Mouse (Mus musculus) lung, adult 2 months (tissue): Measurements from ENCODE around the gene Mast4. TPM values are rescaled to one million over a fixed set of nuclear protein-coding genes. Genes with fewer than 3 reads are reported as not detected.

Experiments used
- DNase-seq: peaks from one replicate; pipeline ENCODE4 v3.0.0; 2022
- H3K4me1 ChIP-seq: fragments of 200-500 bp; 2 replicates; pipeline ENCODE4 v1.6.1; 2011; ENCODE audit warnings: low read length; ENCODE audit not compliant: control insufficient read depth, insufficient read depth
- H3K4me3 ChIP-seq: fragments of 200-500 bp; replicated peaks from 2 replicates; pipeline ENCODE3; 2011; ENCODE audit warnings: low read depth, mild to moderate bottlenecking, control low read depth, low read length; ENCODE audit errors: extremely low read depth
- CTCF ChIP-seq: fragments of 200-500 bp; IDR thresholded peaks from 2 replicates; pipeline ENCODE4 v1.5.1; 2011; ENCODE audit warnings: mild to moderate bottlenecking, low read length, control low read depth; ENCODE audit not compliant: insufficient read depth
- POLR2A ChIP-seq: fragments of 200-500 bp; IDR thresholded peaks from 2 replicates; pipeline ENCODE4 v1.6.1; 2011; ENCODE audit warnings: low read depth, mild to moderate bottlenecking, control low read depth, low read length, borderline replicate concordance; ENCODE audit errors: extremely low read depth
- WGBS: fragments of 180-500 bp; shearing (Covaris S2); methylation state at CpG from one replicate; pipeline ENCODE4 v1.1.7; 2018; 5-methylcytosine and 5-hydroxymethylcytosine counted together
- polyA plus RNA-seq: library from polyadenylated mRNA; depleted of rRNA; stranded (reverse); fragments of >200 nt; gene quantifications from 2 replicates; pipeline ENCODE4 v1.2.3, GENCODE M21; 2012

Gene Mast4
- polyA plus RNA-seq, 1 experiment: 14.9 TPM

DNA sequence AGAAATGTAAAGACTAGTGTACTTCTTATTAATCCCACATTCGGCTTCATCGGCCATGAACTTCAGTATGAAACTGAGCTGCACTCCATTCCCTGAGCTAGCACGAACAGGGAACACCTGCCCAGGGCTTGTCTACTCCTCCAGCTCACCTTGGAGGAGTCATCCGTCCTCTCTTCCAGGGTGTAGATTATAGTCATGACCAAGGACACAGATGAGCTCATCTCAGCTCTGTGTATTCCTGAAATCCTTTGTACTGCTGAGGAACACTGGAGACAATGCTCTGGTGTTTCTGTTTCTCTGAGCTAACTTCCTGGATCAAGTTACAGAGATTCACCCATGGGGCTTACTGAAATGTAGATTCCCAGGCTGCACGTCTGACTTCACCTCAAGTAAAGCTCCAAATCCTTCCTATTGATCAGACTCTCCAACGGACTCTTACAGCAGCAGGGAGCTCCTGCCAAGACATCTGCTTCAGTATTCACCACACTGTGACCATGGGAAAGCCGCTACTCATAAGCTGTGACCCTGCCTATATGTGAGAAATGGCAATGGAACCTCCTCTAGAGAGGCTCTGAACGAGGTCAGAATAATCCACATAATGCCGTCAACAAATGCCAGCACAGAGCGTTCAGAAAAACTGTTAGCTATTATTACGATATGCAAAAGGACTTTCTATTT lies 108.9 kb downstream of the Mast4 start:
- 59% methylated on average over 11 of the region's 11 CpGs for WGBS
- TF ChIP-seq POLR2A (no peak), CTCF (no peak)
- DNase-seq: no peak
- Histone ChIP-seq H3K4me1 (no peaks in the 10 kb centered on the region; the same call in 1 of the 2 replicates), H3K4me3 (no peak overlapping the region)

DNA sequence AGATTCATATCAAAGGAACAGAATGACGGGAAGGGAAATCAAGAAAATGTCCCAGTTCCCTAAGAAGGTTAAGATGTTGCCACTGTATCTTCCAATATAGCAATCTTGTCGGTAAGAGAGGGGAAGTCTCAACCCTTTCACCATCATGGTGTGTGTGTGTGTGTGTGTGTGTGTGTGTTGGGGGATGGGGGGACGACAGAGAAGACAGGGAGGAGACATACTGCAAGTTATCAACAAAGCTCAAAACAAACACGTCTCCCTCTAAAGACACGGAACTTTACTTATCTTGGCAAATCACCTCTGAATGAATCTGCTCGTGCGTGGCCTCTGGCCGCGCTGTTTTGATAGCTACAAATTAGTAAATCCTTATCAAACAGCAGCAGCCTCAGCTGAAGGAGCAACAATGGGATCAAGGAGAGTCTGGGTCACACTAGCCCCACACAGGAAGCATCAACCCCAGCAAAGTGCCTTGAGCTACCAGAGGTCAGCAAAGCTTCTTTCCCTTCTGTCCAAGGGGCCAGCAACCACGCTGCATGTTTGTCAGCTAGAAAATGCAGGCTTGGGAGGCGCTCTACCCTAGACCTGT lies 113.7 kb downstream of the Mast4 start:
- WGBS: 33% methylated on average over 11 of the region's 11 CpGs

DNA sequence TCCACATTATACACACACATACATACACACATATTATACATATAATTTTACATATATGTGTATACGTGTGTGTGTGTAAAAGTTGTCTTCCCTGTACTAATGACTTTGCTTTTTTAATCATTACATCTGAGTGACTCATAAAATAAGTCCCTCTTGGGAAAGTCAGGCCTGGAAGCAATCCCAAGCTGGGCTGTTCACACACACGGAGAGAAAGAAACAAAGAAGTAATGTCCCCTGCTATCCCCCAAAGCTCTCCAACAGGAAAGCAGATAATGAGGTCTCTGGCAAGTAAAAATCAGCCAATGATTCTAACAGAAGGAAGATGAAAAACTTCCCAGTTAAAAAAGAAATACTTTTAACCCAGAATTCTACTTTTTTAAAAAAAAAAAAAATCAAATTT lies 114.3 kb downstream of the Mast4 start:
- WGBS: 52% methylated on average over 2 of the region's 2 CpGs
- Histone ChIP-seq H3K4me3 (no peak overlapping the region), H3K4me1 (no peaks in the 10 kb centered on the region)
- no peak for TF ChIP-seq CTCF
- TF ChIP-seq POLR2A: no peak
- no peak for DNase-seq

More for the DNA sequence above, 113.7 kb downstream of the Mast4 start:
- no peaks in the 10 kb centered on the region; the same call in 1 of the 2 replicates for H3K4me1 ChIP-seq
- no peak overlapping the region for H3K4me3 ChIP-seq
- TF ChIP-seq POLR2A (no peak), CTCF (no peak)
- no peak for DNase-seq

DNA sequence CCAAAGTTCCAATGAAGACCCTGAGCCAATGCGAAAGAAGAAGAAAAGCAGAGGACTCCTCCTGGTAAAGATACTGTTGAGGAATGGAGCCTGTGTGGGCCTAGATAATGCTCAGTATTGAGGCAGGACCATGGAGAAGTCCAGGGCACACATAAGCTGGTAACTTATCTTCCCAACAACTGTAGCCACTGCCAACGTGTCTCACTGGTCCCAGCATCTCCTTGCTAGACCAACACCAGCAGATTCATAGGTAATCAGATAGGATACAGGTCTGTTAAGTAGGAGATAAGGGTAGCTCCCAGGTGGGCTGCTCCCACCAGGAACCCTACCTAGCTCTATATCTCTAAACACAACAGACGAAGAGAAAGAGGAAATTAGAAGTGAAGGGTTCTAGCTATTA lies 116.8 kb downstream of the Mast4 start:
- H3K4me1 ChIP-seq: no peaks in the 10 kb centered on the region
- WGBS: 74% methylated on average over 3 of the region's 3 CpGs
- TF ChIP-seq CTCF (no peak), POLR2A (no peak)
- no peak for DNase-seq
- H3K4me3 ChIP-seq: no peak overlapping the region

DNA sequence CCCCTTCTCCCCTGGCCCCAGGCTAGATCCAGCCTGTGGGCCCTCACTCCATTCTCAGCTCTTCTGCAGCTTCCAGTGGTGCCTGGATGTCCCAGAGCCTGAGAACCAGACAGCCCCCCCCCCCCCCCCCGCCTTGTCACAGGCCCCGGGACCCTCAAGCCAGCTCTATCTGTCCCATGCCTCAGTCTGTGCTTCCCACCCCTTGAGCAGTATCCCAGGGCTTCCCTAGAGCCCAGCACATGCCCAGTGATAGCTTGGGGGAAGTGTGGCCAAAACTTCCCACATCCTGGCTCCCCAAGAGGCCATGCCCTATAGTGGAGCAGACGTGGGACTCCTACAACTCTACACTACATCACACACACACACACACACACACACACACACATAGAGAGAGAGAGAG lies 119.8 kb downstream of the Mast4 start:
- WGBS: 82% methylated on average over 3 of the region's 3 CpGs
- TF ChIP-seq POLR2A (no peak), CTCF (no peak)
- no peak overlapping the region for H3K4me3 ChIP-seq
- DNase-seq: no peak
- no peaks in the 10 kb centered on the region; the same call in 1 of the 2 replicates for H3K4me1 ChIP-seq

DNA sequence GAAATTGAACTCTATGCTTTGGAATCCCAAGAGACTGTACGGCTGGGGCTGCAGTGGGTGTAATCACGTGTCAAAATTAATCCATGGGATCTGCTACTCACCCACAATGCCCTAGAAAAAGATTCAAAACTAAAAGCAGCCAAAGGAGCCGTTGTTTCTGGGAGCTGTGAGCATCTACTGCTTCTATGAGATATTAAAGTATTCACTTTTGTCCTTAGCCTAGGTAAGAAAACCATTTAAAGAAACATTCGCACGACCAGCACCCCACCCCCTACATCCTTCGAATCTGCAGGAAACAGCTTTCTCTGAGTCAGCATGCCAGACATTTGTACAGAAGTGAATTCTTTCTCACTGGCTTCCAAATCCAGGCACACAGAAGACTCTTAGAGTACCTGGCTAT lies 122.3 kb downstream of the Mast4 start:
- no peak overlapping the region for H3K4me3 ChIP-seq
- H3K4me1 ChIP-seq: no peaks in the 10 kb centered on the region; the same call in 1 of the 2 replicates
- no peak for DNase-seq
- WGBS: 36% methylated on average over 6 of the region's 6 CpGs
- no peak for TF ChIP-seq POLR2A

DNA sequence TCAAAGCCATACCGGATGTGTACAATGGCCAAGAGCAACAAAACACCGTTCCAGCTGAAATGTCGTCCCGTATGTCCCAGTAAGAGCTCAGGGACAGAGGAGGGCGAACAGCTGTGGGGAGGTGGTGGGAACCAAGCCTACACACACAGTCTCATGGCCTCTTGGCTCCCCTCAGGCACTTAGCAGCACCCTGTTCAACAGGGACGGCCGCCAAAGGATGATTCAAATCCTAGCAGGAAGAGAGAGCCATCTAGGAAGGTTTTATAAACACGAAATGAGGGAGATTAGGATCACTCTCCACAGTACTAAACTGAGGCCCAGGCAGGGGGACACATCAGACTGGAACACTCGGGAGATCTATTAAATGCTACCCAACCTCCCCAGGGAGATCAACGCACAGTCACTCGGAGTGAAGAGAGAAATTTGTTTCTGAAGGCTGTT lies 122.8 kb downstream of the Mast4 start:
- 44% methylated on average over 11 of the region's 11 CpGs for WGBS
- Histone ChIP-seq H3K4me3 (no peak overlapping the region), H3K4me1 (no peaks in the 10 kb centered on the region; the same call in 1 of the 2 replicates)
- no peak for DNase-seq
- TF ChIP-seq POLR2A (no peak), CTCF (no peak)

DNA sequence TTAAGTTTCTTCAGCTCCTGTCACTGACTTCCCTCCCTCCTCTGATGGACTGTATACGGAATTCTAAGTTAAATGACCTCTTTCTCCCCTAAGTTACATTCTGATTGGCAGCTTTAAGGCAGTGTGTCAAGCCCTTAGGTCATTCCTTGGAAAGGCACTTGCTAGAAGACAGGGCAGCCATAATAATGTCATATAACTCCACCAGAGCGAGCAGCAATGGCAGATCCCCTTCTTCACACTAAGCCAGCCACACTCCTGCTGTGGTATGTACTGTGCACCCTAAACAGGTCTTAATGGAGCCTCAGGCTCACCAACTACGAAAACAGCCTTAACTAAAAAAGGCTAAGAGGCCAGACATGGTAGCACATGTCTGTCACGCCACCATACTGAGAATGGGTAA lies 123.6 kb downstream of the Mast4 start:
- no peak overlapping the region for H3K4me3 ChIP-seq
- H3K4me1 ChIP-seq: no peaks in the 10 kb centered on the region; the same call in 1 of the 2 replicates
- 92% methylated on average over 4 of the region's 4 CpGs for WGBS
- DNase-seq: no peak
- no peak for TF ChIP-seq POLR2A
- TF ChIP-seq CTCF: no peak

DNA sequence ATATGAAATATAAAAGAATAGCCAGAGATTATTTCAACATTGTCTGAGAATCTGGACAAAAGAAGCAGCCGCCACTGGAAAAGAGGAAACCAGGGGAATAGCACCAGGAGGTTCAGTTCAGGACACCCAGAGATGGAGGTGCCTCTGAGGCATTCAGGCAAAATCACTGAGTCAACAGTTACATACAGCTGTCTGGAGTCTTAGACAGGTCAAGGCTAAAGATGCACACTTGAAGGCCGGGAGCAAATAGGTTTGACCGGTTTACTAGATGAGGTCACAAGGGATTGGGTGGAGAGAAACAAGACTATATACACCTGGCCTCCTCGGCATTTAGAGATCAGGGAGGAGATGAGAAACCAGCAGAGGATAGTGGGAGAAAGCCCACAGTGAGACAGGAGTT lies 127.1 kb downstream of the Mast4 start:
- TF ChIP-seq CTCF: no peak
- no peak for TF ChIP-seq POLR2A
- no peaks in the 10 kb centered on the region; the same call in 1 of the 2 replicates for H3K4me1 ChIP-seq
- H3K4me3 ChIP-seq: no peak overlapping the region
- no peak for DNase-seq
- 64% methylated on average over 4 of the region's 4 CpGs for WGBS

DNA sequence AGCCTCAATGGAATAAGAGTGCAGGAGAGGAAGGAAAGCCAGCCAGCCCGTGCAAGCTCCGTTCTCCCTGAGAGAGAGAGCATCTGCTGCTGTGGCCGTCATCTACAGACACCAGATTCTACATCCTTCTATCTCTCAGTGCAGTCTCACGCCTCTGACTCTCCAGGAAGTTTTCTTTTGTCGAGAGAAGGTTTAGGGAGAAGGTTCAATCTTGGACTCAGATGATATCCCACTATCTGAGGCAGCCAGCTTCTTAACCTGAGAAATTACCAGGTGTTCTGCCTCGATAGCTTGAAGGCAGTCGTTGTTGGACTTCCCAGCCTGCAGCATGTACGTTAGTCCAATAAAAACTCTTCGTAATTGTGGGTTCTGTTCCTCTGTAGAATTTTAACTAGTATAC lies 127.7 kb downstream of the Mast4 start:
- DNase-seq: no peak
- no peak for TF ChIP-seq CTCF
- WGBS: 86% methylated on average over 9 of the region's 9 CpGs

More for the DNA sequence above, 127.7 kb downstream of the Mast4 start:
- Histone ChIP-seq H3K4me3 (no peak overlapping the region), H3K4me1 (no peaks in the 10 kb centered on the region)
